ENCODE assay signal across 30 mouse cellular contexts in the genomic region with DNA sequence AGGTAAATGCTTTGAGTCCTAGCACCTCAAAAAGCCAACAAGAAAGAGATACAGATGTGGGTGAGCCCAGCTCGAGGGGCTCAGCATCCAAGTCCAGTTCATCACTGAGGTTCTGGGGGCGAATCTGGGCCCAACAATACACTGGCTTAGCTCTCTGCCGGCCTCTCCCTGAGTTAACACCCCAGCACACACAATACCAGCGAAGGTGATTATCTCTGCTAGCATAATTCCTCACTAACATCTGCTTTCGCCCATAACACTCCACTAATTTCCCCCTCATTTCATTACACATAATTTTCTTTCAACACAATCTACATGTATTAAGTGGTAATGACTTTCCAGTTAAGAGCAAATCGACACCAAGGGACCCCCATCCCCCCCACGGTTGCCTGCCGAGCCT.
DNase-seq lines count a peak whose midpoint lies in the region; ATAC-seq and TF ChIP-seq lines count a peak whose summit lies in the region.
"Had no signal": no experiment of that assay in that cellular context is flagged by ENCODE, and none has a peak within 500 bp of the region (broad histone marks: within the 10 kb centered on the region; RNA-seq: fewer than 3 reads in every experiment).

No protein-coding gene starts in this region.

- DNase-seq in hindbrain, embryonic 10.5 days (ENCODE audit: low spot score) = no peak
- DNase-seq in neural tube, embryonic 10.5 days (ENCODE audit: extremely low spot score, low spot score) = no peak
- no peak for DNase-seq in right cerebral cortex, postnatal 25 days
- DNase-seq in gastrocnemius, adult 2 months = no peak
- DNase-seq: adrenal gland, postnatal 25 days; B cell, adult 2 months; cerebellum, adult 18-20 months; cerebellum, postnatal 10 days; gastrocnemius, postnatal 25 days; heart, adult 18-20 months; heart, postnatal 4 days; kidney, adult 18-20 months; kidney, postnatal 36 days; retina, postnatal 1 day; thymus, adult 18-20 months; thymus, postnatal 25 days had no signal

- intact Hi-C loops in gastrocnemius, adult 2 months (cut with DNase I) = no loop called here

- ATAC-seq in hindbrain, embryonic 12.5 days (ENCODE audit: low FRiP score) = no peak
- peak; percentile 75 for ATAC-seq in neural tube, embryonic 13.5 days (ENCODE audit: low read depth)
- ATAC-seq in hindbrain, embryonic 16.5 days = peak; percentile 50; the same call in 1 of the 2 replicates

- no peak overlapping the region for H3K4me3 ChIP-seq in hindbrain, embryonic 12.5 days
- H3K4me3 ChIP-seq in hindbrain, embryonic 10.5 days = no peak overlapping the region
- no peak overlapping the region for H3K4me3 ChIP-seq in neural tube, embryonic 13.5 days
- H3K4me3 ChIP-seq in hindbrain, embryonic 16.5 days (ENCODE audit: low read length) = no peak overlapping the region
- H3K4me3 ChIP-seq in gastrocnemius, adult 2 months = no peak overlapping the region
- H3K4me3 ChIP-seq: erythroblast, embryonic 14.5 days; kidney, embryonic 15.5 days; layer of hippocampus, adult 2 months; left cerebral cortex, adult 2 months; limb, embryonic 12.5 days; liver, embryonic 15.5 days; lung, embryonic 15.5 days; midbrain, embryonic 12.5 days; neural tube, embryonic 12.5 days had no signal

- peak overlapping the region; percentile 67; the same call in 1 of the 2 replicates for H3K27ac ChIP-seq in hindbrain, embryonic 12.5 days
- H3K27ac ChIP-seq in hindbrain, embryonic 10.5 days = no peak overlapping the region
- H3K27ac ChIP-seq in neural tube, embryonic 13.5 days (replicated peaks) = peak overlapping the region; percentile 80
- no peak overlapping the region for H3K27ac ChIP-seq in hindbrain, embryonic 16.5 days (ENCODE audit: low read depth, low read length)
- no peak overlapping the region for H3K27ac ChIP-seq in gastrocnemius, adult 2 months
- H3K27ac ChIP-seq: kidney, embryonic 15.5 days; left cerebral cortex, adult 2 months; limb, embryonic 12.5 days; liver, embryonic 15.5 days; lung, embryonic 15.5 days; midbrain, embryonic 12.5 days; neural tube, embryonic 12.5 days; stomach, postnatal 0 days had no signal

- no peaks in the 10 kb centered on the region for H3K27me3 ChIP-seq in hindbrain, embryonic 12.5 days
- H3K27me3 ChIP-seq in hindbrain, embryonic 10.5 days (ENCODE audit: insufficient read depth, poor library complexity, severe bottlenecking) = no peaks in the 10 kb centered on the region
- H3K27me3 ChIP-seq in neural tube, embryonic 13.5 days = no peaks in the 10 kb centered on the region
- no peaks in the 10 kb centered on the region for H3K27me3 ChIP-seq in hindbrain, embryonic 16.5 days (replicated peaks; ENCODE audit: control insufficient read depth, insufficient read depth, low read length)
- H3K27me3 ChIP-seq: kidney, embryonic 15.5 days; liver, embryonic 15.5 days; lung, embryonic 15.5 days; midbrain, embryonic 12.5 days; neural tube, embryonic 12.5 days had no signal

- H3K9me3 ChIP-seq in hindbrain, embryonic 12.5 days (replicated peaks) = no peaks in the 10 kb centered on the region
- H3K9me3 ChIP-seq in hindbrain, embryonic 10.5 days = no peaks in the 10 kb centered on the region
- no peaks in the 10 kb centered on the region for H3K9me3 ChIP-seq in neural tube, embryonic 13.5 days
- H3K9me3 ChIP-seq in hindbrain, embryonic 16.5 days (ENCODE audit: control insufficient read depth, low read length) = no peaks in the 10 kb centered on the region
- H3K9me3 ChIP-seq: kidney, embryonic 15.5 days; limb, embryonic 12.5 days; liver, embryonic 15.5 days; lung, embryonic 15.5 days; midbrain, embryonic 12.5 days; neural tube, embryonic 12.5 days had no signal

- WGBS in hindbrain, embryonic 12.5 days = 53% methylated on average over 8 of the region's 8 CpGs
- 75% methylated on average over 8 of the region's 8 CpGs for WGBS in hindbrain, embryonic 10.5 days
- 35% methylated on average over 8 of the region's 8 CpGs for WGBS in neural tube, embryonic 13.5 days
- 41% methylated on average over 8 of the region's 8 CpGs for WGBS in hindbrain, embryonic 16.5 days

- H3K4me1 ChIP-seq in hindbrain, embryonic 12.5 days = peaks cover 8% of the 10 kb centered on the region; the same call in 1 of the 2 replicates
- H3K4me1 ChIP-seq in hindbrain, embryonic 10.5 days (replicated peaks) = no peaks in the 10 kb centered on the region
- H3K4me1 ChIP-seq in neural tube, embryonic 13.5 days (replicated peaks) = peaks cover 41% of the 10 kb centered on the region
- H3K4me1 ChIP-seq in hindbrain, embryonic 16.5 days (ENCODE audit: control insufficient read depth, insufficient read depth, low read depth, low read length) = 0 out of 2 replicates have a peak, but pooled peaks cover 4% of the 10 kb centered on the region
- H3K4me1 ChIP-seq: kidney, embryonic 15.5 days; limb, embryonic 12.5 days; liver, embryonic 15.5 days; lung, embryonic 15.5 days had no signal

- H3K9ac ChIP-seq in hindbrain, embryonic 12.5 days = no peak overlapping the region
- H3K9ac ChIP-seq in neural tube, embryonic 13.5 days = no peak overlapping the region
- H3K9ac ChIP-seq in hindbrain, embryonic 16.5 days (ENCODE audit: low read depth, low read length) = no peak overlapping the region
- H3K9ac ChIP-seq: kidney, embryonic 15.5 days; limb, embryonic 12.5 days; liver, embryonic 15.5 days; lung, embryonic 15.5 days; midbrain, embryonic 12.5 days; neural tube, embryonic 12.5 days had no signal

- TF ChIP-seq CTCF in gastrocnemius, adult 2 months (IDR thresholded peaks at IDR 0.05) = no peak

- H3K4me2 ChIP-seq in hindbrain, embryonic 12.5 days (replicated peaks) = no peak overlapping the region
- H3K4me2 ChIP-seq in neural tube, embryonic 13.5 days = no peak overlapping the region
- H3K4me2 ChIP-seq in hindbrain, embryonic 16.5 days (ENCODE audit: low read length) = no peak overlapping the region
- H3K4me2 ChIP-seq: heart, embryonic 11.5 days; kidney, embryonic 15.5 days; limb, embryonic 12.5 days; liver, embryonic 15.5 days; lung, embryonic 15.5 days; midbrain, embryonic 12.5 days; neural tube, embryonic 12.5 days had no signal

- H3K36me3 ChIP-seq in hindbrain, embryonic 12.5 days = no peaks in the 10 kb centered on the region
- no peaks in the 10 kb centered on the region for H3K36me3 ChIP-seq in hindbrain, embryonic 10.5 days
- H3K36me3 ChIP-seq in neural tube, embryonic 13.5 days = no peaks in the 10 kb centered on the region
- H3K36me3 ChIP-seq in hindbrain, embryonic 16.5 days (ENCODE audit: control insufficient read depth, insufficient read depth, low read length) = no peaks in the 10 kb centered on the region
- H3K36me3 ChIP-seq: kidney, embryonic 15.5 days; limb, embryonic 12.5 days; liver, embryonic 15.5 days; lung, embryonic 15.5 days; midbrain, embryonic 12.5 days; neural tube, embryonic 12.5 days had no signal

Comparison
In these comparisons a context has a peak if more than half of its experiments do, and no peak if none do; other contexts are left out.
1. H3K27ac ChIP-seq: peak in hindbrain, embryonic 12.5 days (single experiment) and neural tube, embryonic 13.5 days (single experiment); none in hindbrain, embryonic 10.5 days (single experiment), hindbrain, embryonic 16.5 days (single experiment) and gastrocnemius, adult 2 months (single experiment).